Mouse (Mus musculus) mature B cell (primary cell): ENCODE results near the gene Fcgr3.

Source experiments
- in situ Hi-C: fragments of 300-500 bp; cut with MboI; formaldehyde crosslinking; loops from 2 replicates; pipeline ENCODE4 v1.14.3; 2019

The Fcgr3 gene

GRCm38 (mm10) chr1:171057253-171057652, 7.5 kb downstream of the Fcgr3 start:
- in situ Hi-C loops, result no loop called here

DNA sequence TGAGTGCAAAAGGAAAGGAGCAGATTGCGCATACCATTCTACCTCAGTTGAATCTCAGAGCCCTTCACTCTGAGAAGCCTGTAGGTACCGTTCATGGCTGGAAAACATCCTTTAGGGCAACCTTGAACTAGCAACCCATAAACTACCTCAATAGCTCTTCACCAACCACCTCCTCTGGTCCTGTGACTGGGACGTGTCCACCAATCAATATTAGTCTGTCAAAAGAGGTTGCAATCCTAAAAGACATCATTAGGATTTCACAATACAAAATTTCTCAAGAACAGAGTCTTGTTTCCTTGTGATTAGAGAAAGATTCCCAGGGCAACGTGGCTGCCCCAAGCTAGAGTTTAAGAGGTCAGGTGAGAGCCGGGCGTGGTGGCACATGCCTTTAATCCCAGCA, 11.4 kb downstream of the Fcgr3 start:
- in situ Hi-C loops, result loop anchor here (5.0 kb wide), 1 partner anchor 49 kb away; no protein-coding TSS in a partner anchor

DNA sequence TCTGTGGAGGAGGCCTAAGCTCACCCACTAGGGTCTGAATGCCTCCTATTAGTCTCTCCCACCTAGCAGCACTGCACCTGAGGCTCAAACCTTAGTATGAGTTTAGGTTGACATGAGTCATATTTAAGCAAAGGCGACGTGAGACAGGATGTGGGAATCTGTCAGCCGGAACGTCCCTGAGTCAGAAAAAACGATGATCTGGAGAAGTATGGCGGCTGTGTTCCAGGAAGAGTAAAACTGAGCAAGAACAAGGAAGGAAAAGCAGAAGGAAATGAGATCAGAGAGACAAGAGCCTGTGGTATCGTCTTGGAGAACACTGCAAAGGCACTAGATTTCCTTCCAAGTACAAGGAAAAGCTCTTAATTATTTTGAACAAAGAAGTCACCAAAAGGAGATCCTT, 14.0 kb downstream of the Fcgr3 start:
- in situ Hi-C loops, result loop anchor here (5.0 kb wide), 1 partner anchor 52 kb away; no protein-coding TSS in a partner anchor

- in situ Hi-C loops, result no loop called here
These were observed 15.5 kb downstream of the Fcgr3 start for GRCm38 (mm10) chr1:171049263-171049662.

GRCm38 (mm10) chr1:171046501-171046900, 18.2 kb downstream of the Fcgr3 start:
- in situ Hi-C loops, result no loop called here

DNA sequence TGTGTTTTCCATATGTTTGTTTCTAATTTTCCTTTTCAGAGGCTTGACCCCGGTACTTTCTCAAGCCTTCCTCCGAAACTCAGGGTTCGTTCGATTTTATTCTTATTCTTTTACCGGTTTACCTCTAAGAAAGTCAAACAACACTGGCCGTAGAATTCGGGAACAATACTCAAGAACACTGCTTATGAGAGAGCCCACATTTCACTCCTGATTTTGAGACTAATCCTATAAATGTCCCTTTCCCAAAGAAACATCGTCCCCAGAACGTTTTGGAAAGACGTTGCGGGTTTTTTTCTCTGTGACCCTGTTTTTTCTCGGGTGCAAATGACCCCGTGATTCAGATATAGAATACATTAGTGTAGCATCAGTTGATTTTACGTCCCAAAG, 19.7 kb downstream of the Fcgr3 start:
- in situ Hi-C loops, result no loop called here

GRCm38 (mm10) chr1:171044365-171045078, 20.2 kb downstream of the Fcgr3 start:
- in situ Hi-C loops, result no loop called here

DNA sequence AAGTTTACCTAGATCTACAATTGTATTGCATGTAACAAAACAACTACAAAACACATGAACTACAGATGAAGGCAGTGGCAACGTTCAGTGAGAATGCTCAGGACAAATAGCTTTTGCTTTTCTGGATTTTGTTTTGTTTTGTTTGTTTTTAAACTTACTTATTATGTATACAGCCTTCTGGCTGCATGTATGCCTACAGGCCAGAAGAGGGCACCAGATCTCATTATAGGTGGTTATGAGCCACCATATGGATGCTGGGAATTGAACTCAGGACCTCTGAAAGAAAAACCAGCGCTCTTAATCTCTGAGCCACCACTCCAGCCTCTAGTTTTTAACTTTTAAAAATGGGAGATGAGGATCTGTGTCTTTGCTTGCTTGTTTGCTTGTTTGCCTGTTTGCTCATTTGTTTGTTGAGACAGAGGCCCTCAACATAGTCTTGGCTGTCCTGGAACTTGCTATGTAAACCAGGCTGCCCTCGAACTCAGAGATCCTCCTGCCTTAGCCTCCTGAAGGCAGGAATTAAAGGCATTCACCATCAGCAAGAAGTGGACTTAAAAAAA, 21.1 kb downstream of the Fcgr3 start:
- in situ Hi-C loops, result no loop called here

- in situ Hi-C loops, result no loop called here
These were observed 24.9 kb downstream of the Fcgr3 start for GRCm38 (mm10) chr1:171039880-171040279.

DNA sequence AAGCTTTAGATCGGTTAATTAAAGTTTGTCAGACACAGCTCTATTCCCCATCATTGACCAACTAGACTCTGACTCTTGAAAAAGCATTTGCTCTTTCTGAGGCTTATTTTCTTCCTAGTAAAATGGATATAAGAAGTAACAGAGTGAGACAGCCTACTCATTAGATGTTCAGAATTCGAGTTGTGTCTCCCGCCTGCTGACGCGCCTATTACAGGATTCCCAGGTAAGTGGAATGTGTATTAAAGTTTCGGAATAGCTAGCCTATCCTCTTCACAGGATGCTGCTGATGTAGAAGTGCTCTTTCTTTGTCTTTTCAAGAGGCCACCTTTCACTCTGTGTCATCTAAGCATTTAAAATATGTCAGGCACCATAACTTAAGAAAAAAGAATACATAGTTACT, 25.6 kb downstream of the Fcgr3 start:
- in situ Hi-C loops, result no loop called here

- in situ Hi-C loops, result no loop called here
These were observed 26.6 kb downstream of the Fcgr3 start for GRCm38 (mm10) chr1:171037861-171038721.

GRCm38 (mm10) chr1:171036550-171037324, 28.0 kb downstream of the Fcgr3 start:
- in situ Hi-C loops, result no loop called here

GRCm38 (mm10) chr1:171035611-171036010, 29.1 kb downstream of the Fcgr3 start:
- in situ Hi-C loops, result no loop called here

- in situ Hi-C loops, result no loop called here
These were observed 30.5 kb downstream of the Fcgr3 start for GRCm38 (mm10) chr1:171034201-171034600.

DNA sequence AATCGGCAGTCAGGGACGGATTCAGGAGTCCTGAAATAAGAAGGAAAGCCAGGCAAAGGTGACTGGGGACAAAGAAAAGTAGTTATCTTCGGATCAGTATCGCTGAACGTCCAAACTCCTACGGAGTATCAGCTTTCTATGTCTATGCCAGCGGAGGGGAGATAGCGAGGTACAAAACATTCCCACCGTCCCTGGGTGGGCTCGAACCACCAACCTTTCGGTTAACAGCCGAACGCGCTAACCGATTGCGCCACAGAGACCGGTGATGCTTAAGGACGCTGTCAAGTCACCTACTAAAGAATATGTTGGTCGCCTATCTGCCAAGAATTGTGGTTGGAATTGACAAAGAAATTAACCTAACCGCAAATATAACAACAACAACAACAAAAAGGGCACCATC, 31.0 kb downstream of the Fcgr3 start:
- in situ Hi-C loops, result no loop called here

GRCm38 (mm10) chr1:171033196-171033595, 31.5 kb downstream of the Fcgr3 start:
- in situ Hi-C loops, result no loop called here

DNA sequence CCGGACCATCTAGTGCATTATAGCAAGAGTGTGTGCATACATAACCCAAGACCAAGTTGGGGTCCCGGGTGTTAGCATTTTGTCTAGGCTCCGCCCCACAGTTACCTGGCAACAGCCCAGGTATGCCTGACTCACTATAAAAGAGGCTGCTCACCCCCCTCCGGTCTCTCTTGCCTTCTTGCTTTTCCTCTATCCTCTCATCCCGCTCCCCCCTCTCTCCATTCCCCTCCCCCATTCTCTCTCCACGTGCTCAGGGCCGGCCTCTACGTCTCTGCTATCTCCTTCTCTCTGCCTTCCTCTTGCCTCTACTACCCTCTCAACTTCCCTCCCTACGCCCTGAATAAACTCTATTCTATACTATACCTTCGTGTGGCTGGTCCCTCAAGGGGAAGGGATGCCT, 32.0 kb downstream of the Fcgr3 start:
- in situ Hi-C loops, result no loop called here

DNA sequence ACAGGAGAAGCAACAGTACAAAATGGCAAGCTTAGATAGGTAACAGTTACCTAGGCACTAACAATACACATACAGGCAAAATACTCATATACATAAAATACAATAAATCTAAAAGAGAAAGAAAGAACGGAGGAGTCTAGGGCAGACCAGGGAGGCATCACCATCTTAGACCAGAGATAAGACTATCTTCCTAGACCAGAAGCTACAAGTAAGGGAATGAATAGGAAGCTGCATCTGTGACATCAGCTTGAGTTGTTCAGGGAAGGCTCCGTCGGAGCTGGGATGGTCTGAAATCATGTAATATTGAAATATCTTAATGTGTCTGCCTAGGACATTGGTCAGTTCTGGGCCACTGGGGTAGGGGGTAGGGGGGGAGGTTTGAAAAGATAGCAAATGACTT, 33.0 kb downstream of the Fcgr3 start:
- in situ Hi-C loops, result no loop called here

- in situ Hi-C loops, result no loop called here
These were observed 45.3 kb downstream of the Fcgr3 start for GRCm38 (mm10) chr1:171019311-171019950.

DNA sequence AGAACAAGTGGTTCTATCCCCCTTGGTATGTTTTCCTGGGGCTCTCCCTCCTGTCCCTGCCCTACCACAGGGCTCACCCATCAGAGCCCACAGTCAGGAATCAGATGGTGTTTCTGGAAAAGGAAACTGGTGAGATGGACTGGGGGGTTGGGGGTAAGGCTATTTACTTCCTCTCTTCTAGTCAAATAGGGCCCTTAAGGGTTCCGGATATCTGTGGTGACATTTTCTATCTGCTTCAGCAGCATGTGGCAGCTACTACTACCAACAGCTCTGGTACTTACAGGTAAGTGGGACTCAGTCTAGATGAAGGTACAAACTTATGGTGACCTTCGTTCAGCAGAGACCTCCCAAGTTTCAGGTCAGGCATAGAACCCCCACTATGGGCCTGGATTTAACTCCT, 46.0 kb downstream of the Fcgr3 start, which contains the start of gene Fcgr4:
Gene Fcgr4 (plus strand): TSS at position 184 of the 400 bp plus-strand sequence.
- in situ Hi-C loops, result no loop called here

DNA sequence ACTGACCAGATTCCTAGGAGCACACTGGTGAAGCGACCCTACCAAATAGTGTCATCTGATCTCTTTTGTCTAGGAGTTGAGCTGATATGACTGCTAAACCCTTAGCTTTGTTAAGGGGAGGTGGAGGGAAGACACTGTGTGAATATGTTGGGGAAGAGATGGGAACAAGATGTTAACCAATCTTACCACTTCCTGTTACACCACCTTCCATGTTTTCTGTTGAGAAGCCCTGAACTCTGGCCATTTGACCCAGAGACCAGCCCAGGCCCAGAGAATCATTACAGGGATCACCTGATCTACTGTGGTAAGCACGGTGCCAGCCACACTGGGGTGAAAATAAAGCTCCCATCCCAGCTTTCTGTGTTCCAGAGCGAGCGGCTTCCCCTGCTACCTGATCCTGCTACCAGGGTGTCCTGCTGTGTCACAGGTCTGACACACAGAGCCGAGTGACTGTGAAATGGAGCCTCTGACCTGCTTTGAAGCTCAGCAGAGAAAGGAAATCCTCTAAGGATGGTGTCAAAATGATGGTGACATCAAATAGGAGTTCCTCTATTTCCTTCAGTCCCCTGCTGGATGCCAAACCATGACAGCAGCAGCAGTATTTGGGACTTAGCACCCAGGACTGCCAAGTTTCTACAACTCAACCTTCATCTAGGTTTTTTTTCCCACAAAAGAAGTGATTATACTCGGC, 47.1 kb downstream of the Fcgr3 start:
- in situ Hi-C loops, result no loop called here
